Mouse (Mus musculus) frontal cortex, adult (tissue): Measurements from ENCODE around the gene Adam12.

Source experiments
- ATAC-seq: cut with Nextera tagmentation; 2 replicates; pipeline ENCODE4 v1.9.2; 2017; ENCODE audit warnings: mild to moderate bottlenecking, moderate library complexity, mixed read lengths; ENCODE audit not compliant: low TSS enrichment

The Adam12 gene

DNA sequence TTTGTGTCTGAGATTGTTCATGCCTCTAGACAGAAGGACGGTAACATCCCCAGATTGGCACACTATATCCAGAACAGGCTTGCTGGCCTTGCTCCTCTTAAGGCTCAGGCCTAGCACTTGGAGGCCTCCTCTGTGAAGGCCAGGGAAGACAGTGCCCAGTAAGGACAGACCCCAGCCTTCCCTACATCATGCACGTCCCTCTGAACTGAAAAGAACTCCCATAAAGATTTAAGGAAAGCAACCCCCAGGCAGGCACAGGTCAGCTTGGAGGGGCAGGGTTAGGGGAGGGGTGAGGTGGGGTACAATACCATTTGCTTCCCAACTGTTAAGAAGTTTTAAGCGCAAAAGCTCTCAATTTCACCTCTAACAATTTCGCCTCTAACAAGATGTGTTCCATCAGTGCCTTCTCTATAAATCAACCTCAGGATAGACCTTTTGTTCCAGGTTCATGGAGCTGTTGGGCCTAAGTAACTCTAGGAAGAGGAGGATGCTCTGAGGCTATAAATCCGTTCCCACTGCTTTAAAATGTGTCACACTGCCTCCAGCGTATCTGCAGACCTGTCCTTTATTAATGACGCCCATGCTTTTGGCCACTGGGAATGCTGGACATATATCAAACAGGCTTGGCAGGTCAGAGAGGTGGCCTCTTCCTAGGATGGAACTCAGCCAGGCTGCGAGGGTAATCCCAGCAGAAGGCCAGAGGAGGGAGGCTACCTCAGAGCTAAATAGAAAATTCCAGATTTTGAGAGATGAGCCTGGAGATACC, 150.5 kb downstream of the Adam12 start:
- ATAC-seq = no peak

- no peak for ATAC-seq
Measured at GRCm38 (mm10) chr7:134079980-134080725, 151.8 kb downstream of the Adam12 start.

DNA sequence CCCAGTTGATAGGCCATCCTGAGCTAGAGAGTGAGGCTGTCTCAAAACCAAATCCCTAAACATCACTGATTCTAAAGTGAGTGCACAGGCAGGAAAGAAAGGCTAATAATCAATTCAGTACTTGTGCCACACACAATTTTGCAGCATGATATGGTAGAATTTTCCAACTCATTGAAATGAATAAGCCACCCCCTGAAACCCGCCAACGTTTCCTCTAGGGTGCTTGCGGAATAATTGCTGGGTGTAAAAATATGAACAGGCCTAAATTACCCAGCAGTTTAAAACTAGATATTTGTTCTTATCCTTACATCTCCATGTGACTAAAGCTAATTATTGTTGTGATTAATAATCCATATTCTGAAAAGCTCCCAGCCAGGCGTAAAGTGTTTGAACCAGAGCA, 154.3 kb downstream of the Adam12 start:
- ATAC-seq = peak; percentile 65

- no peak for ATAC-seq
Measured at GRCm38 (mm10) chr7:134073011-134073410, 158.9 kb downstream of the Adam12 start.

DNA sequence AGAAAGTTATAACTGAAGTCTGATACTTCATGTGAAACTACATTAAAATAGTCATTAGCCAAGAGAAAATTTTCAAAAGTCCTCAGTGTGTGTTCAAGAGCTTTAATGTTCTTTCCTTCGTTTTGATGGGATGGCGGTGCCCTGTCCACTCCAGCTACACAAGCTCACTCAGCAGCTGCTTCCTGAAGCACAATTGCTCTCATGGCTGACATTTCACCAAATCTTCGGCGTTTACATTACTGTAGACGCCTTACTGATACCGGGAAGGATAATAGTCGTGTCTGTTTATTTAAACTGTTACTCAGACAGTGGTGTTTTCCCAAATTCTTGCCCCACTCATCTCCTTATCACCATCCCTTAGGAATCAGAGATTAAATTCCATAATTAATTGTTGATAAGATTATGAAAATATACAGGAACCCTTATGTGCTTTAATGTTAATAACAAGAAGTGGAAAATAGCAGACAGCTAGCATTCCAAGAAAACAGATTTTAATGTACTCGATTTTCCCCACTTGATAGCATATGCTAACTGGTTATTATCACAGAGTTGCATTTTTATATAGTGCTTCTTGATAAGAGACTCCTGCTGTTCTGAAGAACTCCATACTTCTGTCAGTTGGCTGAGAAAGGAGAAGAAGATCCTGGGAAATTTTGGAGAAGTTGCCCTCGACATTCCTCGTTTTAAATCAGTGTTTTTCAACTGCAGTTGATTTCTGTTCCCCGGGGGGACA, 160.6 kb downstream of the Adam12 start:
- ATAC-seq = no peak

DNA sequence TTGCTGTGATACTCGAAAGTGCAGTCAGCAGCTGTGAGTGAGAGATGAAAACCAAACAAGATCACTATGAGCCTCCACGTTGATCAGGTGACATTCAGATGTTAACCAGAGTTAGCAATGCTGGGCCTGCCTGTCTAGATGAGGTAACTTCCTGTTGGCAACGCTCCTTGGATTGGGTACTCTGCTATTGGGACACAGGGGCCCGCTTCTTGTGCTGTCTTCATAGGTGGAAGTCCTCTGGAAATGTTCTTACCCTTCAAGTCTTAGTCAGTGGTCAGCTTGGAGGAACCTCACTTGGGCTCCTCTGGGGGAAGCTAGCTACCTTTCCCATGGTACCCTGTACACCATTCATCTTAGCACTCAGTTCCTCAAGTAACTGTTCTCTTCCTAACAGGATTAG, 169.3 kb downstream of the Adam12 start:
- no peak for ATAC-seq

DNA sequence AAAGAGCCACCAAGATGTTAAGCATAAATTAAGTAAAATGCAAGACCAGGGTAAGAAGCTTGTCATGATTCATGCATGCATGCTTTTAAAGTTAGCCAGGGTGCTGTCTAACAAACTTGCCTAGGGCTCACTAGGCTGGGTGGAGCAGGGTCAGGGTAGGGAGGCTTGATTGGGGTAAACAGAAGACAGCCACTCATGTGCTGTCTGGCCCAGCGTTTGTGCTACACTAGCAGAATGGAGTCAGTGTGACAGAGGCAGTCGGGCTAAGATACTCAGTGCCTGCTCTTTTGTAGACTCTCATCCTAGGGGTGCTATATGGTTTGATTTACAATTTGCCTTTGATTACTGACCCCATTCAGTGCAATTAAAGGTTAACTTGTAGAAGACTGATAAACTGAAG, 179.5 kb downstream of the Adam12 start:
- no peak for ATAC-seq

DNA sequence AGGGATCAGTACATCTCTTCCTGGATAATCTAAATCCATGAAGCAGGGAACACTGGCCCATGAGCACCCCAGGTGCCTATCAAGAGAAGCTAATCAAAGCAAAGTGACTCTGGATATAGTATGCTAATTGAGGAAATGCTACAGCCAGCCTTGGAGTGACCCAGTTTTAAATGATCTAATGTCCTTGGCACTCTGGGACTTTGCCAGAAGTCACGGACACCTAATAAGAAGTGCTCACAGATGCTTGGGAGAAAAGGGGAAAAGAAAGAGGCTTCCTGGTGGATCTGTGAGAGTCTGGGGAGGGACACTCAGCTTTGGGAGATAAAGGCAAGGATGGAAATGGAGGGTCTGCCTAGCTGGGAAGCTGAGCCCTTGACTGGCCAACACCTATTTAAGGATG, 181.6 kb downstream of the Adam12 start:
- no peak for ATAC-seq

DNA sequence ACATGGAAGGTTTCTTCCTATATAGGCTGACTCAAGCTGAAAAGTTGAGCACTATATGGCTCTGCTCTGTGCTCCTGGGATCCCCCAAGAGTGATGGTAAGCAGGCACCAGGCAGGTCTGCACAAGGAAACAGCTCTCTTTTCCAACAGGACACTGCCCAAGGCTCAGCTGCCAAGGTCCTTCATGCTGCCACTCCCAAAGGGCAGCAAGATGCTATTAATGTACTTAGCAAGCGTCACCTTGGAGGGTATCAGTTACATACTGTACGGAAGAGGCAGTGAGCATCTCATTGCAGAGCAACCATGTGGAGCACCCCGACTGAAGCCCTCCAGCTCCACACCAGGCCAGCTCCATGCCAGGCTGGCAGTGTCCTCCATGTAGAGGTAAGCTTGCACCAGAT, 185.6 kb downstream of the Adam12 start:
- ATAC-seq = no peak

DNA sequence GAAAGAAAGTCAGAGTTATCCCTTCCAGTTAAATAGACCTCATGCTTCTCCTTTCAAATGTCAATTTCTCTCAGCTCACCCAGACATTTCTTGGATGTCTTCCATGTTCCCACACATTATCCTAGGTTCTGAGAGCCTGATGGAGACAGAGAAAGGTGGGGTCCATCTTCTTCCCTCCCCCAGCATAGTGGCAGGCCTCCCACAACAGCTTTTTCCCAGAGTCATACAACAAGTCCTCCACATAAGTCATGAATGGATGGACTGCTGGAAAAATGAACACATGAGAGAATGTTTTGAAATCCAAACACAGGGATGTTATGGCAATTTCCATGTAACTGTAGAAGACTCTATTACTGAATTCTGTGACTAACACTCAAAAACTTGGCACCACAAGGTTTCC, 188.4 kb downstream of the Adam12 start:
- no peak for ATAC-seq

DNA sequence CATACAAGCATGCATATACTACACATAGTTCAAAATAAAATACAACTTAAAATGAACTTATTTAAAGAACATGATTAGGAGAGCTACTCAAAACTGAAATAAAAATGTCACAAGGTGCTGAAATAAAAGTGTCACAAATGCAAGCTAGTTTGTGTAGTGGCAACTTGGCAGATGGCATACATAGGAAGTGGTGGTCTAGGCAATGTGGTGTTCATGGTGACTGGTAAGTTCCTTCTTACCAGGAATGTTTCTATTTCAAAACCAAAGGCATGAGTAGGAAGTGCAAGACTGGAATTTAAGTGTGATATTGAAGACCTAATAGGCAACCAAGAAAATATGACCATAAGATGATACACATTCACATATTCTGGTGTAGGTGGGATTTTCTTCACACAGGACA, 189.3 kb downstream of the Adam12 start:
- no peak for ATAC-seq

GRCm38 (mm10) chr7:134033939-134034338, 198.0 kb downstream of the Adam12 start:
- ATAC-seq = no peak

- peak; percentile 85; the same call in 1 of the 2 replicates for ATAC-seq
Measured at GRCm38 (mm10) chr7:134032959-134033366, 199.0 kb downstream of the Adam12 start.

DNA sequence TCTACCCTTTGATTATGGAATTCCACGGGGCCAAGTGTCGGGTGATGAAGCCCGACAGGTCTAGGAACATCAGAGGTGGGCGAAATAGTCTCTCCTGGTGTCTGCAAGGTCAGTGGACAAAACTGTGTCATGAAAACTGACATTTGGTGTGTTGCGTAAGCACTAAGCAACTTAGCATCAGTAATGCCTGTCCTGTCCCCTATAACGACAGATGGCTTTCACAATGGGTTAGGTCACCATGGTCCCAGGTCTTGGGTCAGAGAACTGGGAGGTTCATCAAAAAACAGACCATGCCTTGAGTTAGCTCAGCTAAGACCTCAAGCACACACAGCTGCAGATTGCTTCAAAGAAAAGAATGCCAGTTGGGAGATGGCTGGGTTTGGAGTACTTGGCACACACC, 200.2 kb downstream of the Adam12 start:
- no peak for ATAC-seq

DNA sequence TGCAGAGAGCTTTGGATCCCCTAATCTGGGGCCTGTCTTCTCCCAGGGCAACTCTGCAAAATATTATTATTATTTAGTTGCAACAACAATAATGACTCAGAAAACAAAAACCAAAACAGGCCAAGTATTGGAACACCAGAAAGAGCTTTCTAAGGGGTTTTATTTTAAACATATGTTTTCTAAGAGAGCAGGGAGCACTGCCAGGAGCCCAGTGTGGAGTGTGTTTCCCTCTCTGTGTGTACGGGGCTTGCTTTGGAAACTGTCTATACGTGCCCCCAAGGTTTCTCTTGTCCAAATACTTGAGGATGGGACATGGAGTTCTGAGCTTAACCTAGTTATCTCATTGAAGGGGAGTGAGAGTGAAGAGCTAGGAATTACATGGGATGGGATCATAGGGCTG, 200.7 kb downstream of the Adam12 start:
- ATAC-seq = no peak

GRCm38 (mm10) chr7:134028281-134028830, 203.6 kb downstream of the Adam12 start:
- ATAC-seq = no peak

DNA sequence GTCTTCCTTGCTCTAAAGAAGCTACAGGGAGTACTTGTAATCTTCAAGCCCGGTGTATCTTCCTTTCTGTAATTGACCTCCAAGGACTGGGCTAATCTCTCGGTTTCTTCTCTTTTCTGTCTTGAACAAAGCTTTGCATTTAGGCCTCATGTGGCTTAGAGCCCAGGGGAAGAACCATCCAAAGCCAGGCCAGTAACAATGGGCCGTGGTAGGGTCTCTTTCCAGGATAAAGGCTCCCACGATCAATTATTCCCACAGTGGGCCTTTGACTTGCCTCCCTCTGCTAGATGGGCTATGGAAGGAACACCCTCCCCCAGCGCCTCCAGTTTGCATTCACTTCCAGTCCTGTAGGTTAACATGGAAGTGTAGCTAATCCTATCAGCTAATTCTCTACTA, 204.9 kb downstream of the Adam12 start:
- no peak for ATAC-seq

GRCm38 (mm10) chr7:134026200-134027019, 205.5 kb downstream of the Adam12 start:
- ATAC-seq = peak; percentile 81

GRCm38 (mm10) chr7:134022157-134022885, 209.6 kb downstream of the Adam12 start:
- no peak for ATAC-seq

GRCm38 (mm10) chr7:134015226-134015625, 216.7 kb downstream of the Adam12 start:
- ATAC-seq = no peak

DNA sequence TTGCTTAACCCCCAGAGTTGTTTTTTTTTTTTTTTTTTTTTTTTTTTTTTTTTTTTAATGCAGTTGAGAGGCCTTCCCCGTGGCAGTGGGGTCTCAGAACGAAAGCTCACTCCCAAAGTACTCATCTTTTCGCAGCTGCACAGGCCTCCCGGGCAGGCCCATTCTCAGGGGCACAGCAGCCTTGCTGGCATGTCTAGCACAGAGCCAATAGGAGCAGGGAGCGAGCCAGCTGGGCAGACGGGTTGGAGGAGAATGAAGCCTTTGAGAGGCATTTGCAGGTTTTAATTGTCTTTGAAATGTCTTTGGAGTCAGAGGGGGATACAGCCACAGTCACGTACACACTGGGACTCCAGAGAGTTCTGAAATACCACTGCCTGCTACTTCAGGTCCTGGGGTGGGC, 217.2 kb downstream of the Adam12 start:
- no peak for ATAC-seq
